Mouse (Mus musculus) heart, postnatal 14 days (tissue): ENCODE measurements around the gene Myom1. TPM values are rescaled to one million over a fixed set of nuclear protein-coding genes. Genes with fewer than 3 reads are reported as not detected.

Experiments
- DNase-seq, 2 experiments: peaks; one replicate each; pipeline ENCODE4 v3.0.0; 2021 to 2022
- intact Hi-C: fragments of 180-260 bp; cut with DNase I; formaldehyde crosslinking; loops from one replicate; pipeline ENCODE4 v1.15.1; 2025
- total RNA-seq, 2 experiments: library from RNA; stranded (reverse); gene quantifications; 2 replicates each; pipeline ENCODE4 v1.2.3; 2021

Myom1 gene
- total RNA-seq, 2 experiments from 2014 or later, result 1,141 to 1,154 TPM

GRCm38 (mm10) chr17:71164991-71165390, 162.6 kb downstream of the Myom1 start:
- intact Hi-C loops, result no loop called here
- DNase-seq, result peak in 1 of 2 experiments; percentile 17

- intact Hi-C loops, result no loop called here
- DNase-seq, result no peak
Measured at GRCm38 (mm10) chr17:71168205-71168815, 165.9 kb downstream of the Myom1 start.

GRCm38 (mm10) chr17:71168846-71169245, 166.4 kb downstream of the Myom1 start:
- peak in 1 of 2 experiments; percentile 8 for DNase-seq
- intact Hi-C loops, result no loop called here

GRCm38 (mm10) chr17:71169639-71170038, 167.2 kb downstream of the Myom1 start:
- intact Hi-C loops, result no loop called here
- DNase-seq, result no peak

GRCm38 (mm10) chr17:71171161-71171560, 168.7 kb downstream of the Myom1 start:
- DNase-seq, result no peak
- intact Hi-C loops, result no loop called here

Other genes starting within 250 kb of the Myom1 start
- gene Tgif1, start 149.1 kb upstream of the Myom1 start, total RNA-seq, result 10 to 100 TPM in 1 of 2 experiments, 1 to 10 TPM in 1; 8.5 to 10.1 TPM
- 100 to 1,000 TPM; 728 to 823 TPM for gene Myl12a, start 245 bp downstream of the Myom1 start, total RNA-seq
- gene Lpin2, start 179.9 kb downstream of the Myom1 start, total RNA-seq, result 10 to 100 TPM; 11.0 to 11.4 TPM